In the genomic region with DNA sequence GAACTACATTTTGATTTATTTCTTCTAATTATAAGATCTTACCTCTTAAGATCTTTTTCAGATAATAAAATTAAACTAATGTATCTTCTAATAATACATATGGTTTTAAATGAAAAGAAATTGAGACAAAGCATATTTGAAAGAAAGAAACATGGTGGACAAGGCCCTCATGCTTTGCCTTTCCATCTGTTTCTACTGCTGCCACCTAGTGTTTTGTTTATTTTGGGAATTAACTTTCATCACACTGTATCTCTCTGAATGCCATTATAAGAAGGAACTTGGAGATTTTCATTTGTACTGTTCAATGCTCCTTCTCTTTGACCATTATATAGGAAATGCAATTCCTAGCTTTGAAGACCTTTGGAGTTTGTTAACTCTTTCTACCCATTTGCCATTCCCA, we compare ENCODE assay signal across 38 mouse cellular contexts. TPM values are rescaled to one million over a fixed set of nuclear protein-coding genes. Genes with fewer than 3 reads are reported as not detected.
DNase-seq lines count a peak whose midpoint lies in the region; ATAC-seq and TF ChIP-seq lines count a peak whose summit lies in the region.
"Had no signal": no experiment of that assay in that cellular context is flagged by ENCODE, and none has a peak within 500 bp of the region (broad histone marks: within the 10 kb centered on the region; RNA-seq: fewer than 3 reads in every experiment).

No protein-coding gene starts in this region.

- H3K36me3 ChIP-seq in kidney, adult 2 months (ENCODE audit: control insufficient read depth, insufficient read depth, low read length) = no peaks in the 10 kb centered on the region
- H3K36me3 ChIP-seq in liver, adult 2 months (ENCODE audit: control insufficient read depth, insufficient read depth, low read length) = no peaks in the 10 kb centered on the region
- H3K36me3 ChIP-seq in MEL (ENCODE audit: control insufficient read depth in 1 of 2, insufficient read depth in 2 of 2, low read length in 2 of 2) = peaks cover 0 to 5% of the 10 kb centered on the region in 2 experiments; a peak in 2 of 4 replicates
- H3K36me3 ChIP-seq in forebrain, embryonic 12.5 days (replicated peaks) = no peaks in the 10 kb centered on the region
- H3K36me3 ChIP-seq: embryonic facial prominence, embryonic 10.5 days; embryonic facial prominence, embryonic 13.5 days; G1E had no signal

- H3K27me3 ChIP-seq in kidney, adult 2 months (replicated peaks; ENCODE audit: control insufficient read depth, insufficient read depth, low read length) = no peaks in the 10 kb centered on the region
- H3K27me3 ChIP-seq in liver, adult 2 months (ENCODE audit: control insufficient read depth, insufficient read depth, low read length) = no peaks in the 10 kb centered on the region
- no peaks in the 10 kb centered on the region for H3K27me3 ChIP-seq in MEL (ENCODE audit: control insufficient read depth in 1 of 2, insufficient read depth in 2 of 2, low read length in 2 of 2)
- no peaks in the 10 kb centered on the region for H3K27me3 ChIP-seq in forebrain, embryonic 12.5 days
- H3K27me3 ChIP-seq: embryonic facial prominence, embryonic 13.5 days; forebrain, embryonic 13.5 days had no signal

- DNase-seq in kidney, adult 2 months = peak; percentile 3
- DNase-seq in kidney, postnatal 25 days = no peak
- DNase-seq in liver, adult 2 months (ENCODE audit: extremely low read depth, low read depth, low spot score) = peak; percentile 11
- no peak for DNase-seq in liver
- peak; percentile 48 for DNase-seq in MEL (ENCODE audit: low read depth, low spot score)
- DNase-seq in heart, postnatal 25 days (ENCODE audit: low spot score) = no peak
- DNase-seq: adrenal gland, adult 8-10 months; adrenal gland, postnatal 25 days; cerebellum, adult 11-12 months; cerebellum, adult 8-10 months; cerebellum, postnatal 10 days; cerebellum, postnatal 36 days; embryo, embryonic 11 days; gastrocnemius, postnatal 10 days; gastrocnemius, postnatal 36 days; heart, postnatal 4 days had no signal

- TF ChIP-seq EP300 in MEL (IDR thresholded peaks at IDR 0.05; ENCODE audit: low read depth in 1 of 2, low read length in 2 of 2) = no peak

- ATAC-seq in forebrain, embryonic 12.5 days (ENCODE audit: low FRiP score) = no peak
- ATAC-seq: activated CD4-positive, CD25-positive, alpha-beta regulatory T cell, adult 4 months; CD4-positive, CD25-positive, alpha-beta regulatory T cell, adult 4 months; forebrain, embryonic 13.5 days; forebrain, embryonic 16.5 days; hindbrain, postnatal 0 days; inflammation-experienced regulatory T-cells, adult 6 months had no signal

- H3K9ac ChIP-seq in liver, adult 2 months (ENCODE audit: low read depth, low read length) = no peak overlapping the region
- H3K9ac ChIP-seq in MEL (ENCODE audit: control insufficient read depth, low read depth, low read length, poor library complexity, severe bottlenecking) = no peak overlapping the region
- H3K9ac ChIP-seq in forebrain, embryonic 12.5 days = no peak overlapping the region
- H3K9ac ChIP-seq: embryonic facial prominence, embryonic 13.5 days; forebrain, embryonic 13.5 days; hindbrain, embryonic 14.5 days had no signal

- no peak for TF ChIP-seq CTCF in kidney, adult 2 months (conservative IDR thresholded peaks at IDR 0.05; ENCODE audit: insufficient read depth, insufficient read length, low read depth, low read length)
- TF ChIP-seq CTCF in liver, adult 2 months (IDR thresholded peaks at IDR 0.05; ENCODE audit: low read depth, low read length) = no peak
- TF ChIP-seq CTCF in MEL (IDR thresholded peaks at IDR 0.05 in 2 of 3, conservative IDR thresholded peaks at IDR 0.05 in 1 of 3; ENCODE audit: control insufficient read depth in 1 of 3, insufficient read depth in 1 of 3, low read depth in 2 of 3, low read length in 3 of 3, poor library complexity in 1 of 3, severe bottlenecking in 1 of 3) = peak in 1 of 3 experiments; percentile 69; a peak in 2 of 6 replicates

- intact Hi-C loops in heart, postnatal 25 days (cut with DNase I) = no loop called here

- no peaks in the 10 kb centered on the region for H3K9me3 ChIP-seq in MEL (replicated peaks; ENCODE audit: insufficient read depth, low read length)
- no peaks in the 10 kb centered on the region for H3K9me3 ChIP-seq in forebrain, embryonic 12.5 days
- H3K9me3 ChIP-seq: embryonic facial prominence, embryonic 10.5 days; embryonic facial prominence, embryonic 13.5 days; forebrain, embryonic 13.5 days; G1E had no signal

- H3K79me2 ChIP-seq in liver, adult 2 months (ENCODE audit: control insufficient read depth, insufficient read depth, low read length) = no peaks in the 10 kb centered on the region
- H3K79me2 ChIP-seq in MEL (ENCODE audit: control insufficient read depth, insufficient read depth, low read length, poor library complexity) = no peaks in the 10 kb centered on the region

- no peak overlapping the region for H3K4me3 ChIP-seq in kidney, adult 2 months (ENCODE audit: insufficient read depth, low read depth, low read length)
- H3K4me3 ChIP-seq in liver, adult 2 months (ENCODE audit: insufficient read depth, low read depth, low read length) = no peak overlapping the region
- no peak overlapping the region for H3K4me3 ChIP-seq in MEL (ENCODE audit: control insufficient read depth in 1 of 2, insufficient read depth in 1 of 2, low read depth in 2 of 2, low read length in 2 of 2)
- no peak overlapping the region for H3K4me3 ChIP-seq in forebrain, embryonic 12.5 days (replicated peaks)
- H3K4me3 ChIP-seq: embryonic facial prominence, embryonic 10.5 days; embryonic facial prominence, embryonic 13.5 days; erythroblast, embryonic 14.5 days; forebrain, embryonic 13.5 days had no signal

- H3K27ac ChIP-seq in kidney, adult 2 months (ENCODE audit: insufficient read depth, low read depth, low read length) = no peak overlapping the region
- no peak overlapping the region for H3K27ac ChIP-seq in liver, adult 2 months (replicated peaks; ENCODE audit: insufficient read depth, low read depth, low read length)
- no peak overlapping the region for H3K27ac ChIP-seq in MEL (ENCODE audit: control insufficient read depth, low read depth, low read length)
- H3K27ac ChIP-seq in forebrain, embryonic 12.5 days = no peak overlapping the region
- H3K27ac ChIP-seq: embryonic facial prominence, embryonic 10.5 days; embryonic facial prominence, embryonic 13.5 days; forebrain, embryonic 13.5 days; hindbrain, embryonic 14.5 days; hindbrain, postnatal 0 days had no signal

- peak; percentile 66 for TF ChIP-seq RAD21 in MEL (IDR thresholded peaks at IDR 0.05; ENCODE audit: low read depth, low read length)

- TF ChIP-seq POLR2A in kidney, adult 2 months (IDR thresholded peaks at IDR 0.05; ENCODE audit: low read depth, low read length) = no peak
- no peak for TF ChIP-seq POLR2A in liver, adult 2 months (IDR thresholded peaks at IDR 0.05; ENCODE audit: extremely low read depth, insufficient read depth, low read length)
- no peak for TF ChIP-seq POLR2A in MEL (IDR thresholded peaks at IDR 0.05; ENCODE audit: control insufficient read depth in 1 of 2, insufficient read depth in 1 of 2, low read depth in 1 of 2, low read length in 2 of 2, poor library complexity in 1 of 2)

- no peaks in the 10 kb centered on the region for H3K4me1 ChIP-seq in kidney, adult 2 months (ENCODE audit: control insufficient read depth, insufficient read depth, low read length)
- H3K4me1 ChIP-seq in liver, adult 2 months (ENCODE audit: control insufficient read depth, insufficient read depth, low read length) = no peaks in the 10 kb centered on the region
- H3K4me1 ChIP-seq in MEL (ENCODE audit: control insufficient read depth in 1 of 2, insufficient read depth in 2 of 2, low read length in 2 of 2) = peaks cover 3 to 4% of the 10 kb centered on the region in 2 experiments; a peak in 2 of 4 replicates
- no peaks in the 10 kb centered on the region for H3K4me1 ChIP-seq in forebrain, embryonic 12.5 days
- H3K4me1 ChIP-seq: embryonic facial prominence, embryonic 10.5 days; embryonic facial prominence, embryonic 13.5 days had no signal

- no peak overlapping the region for H3K4me2 ChIP-seq in forebrain, embryonic 12.5 days
- H3K4me2 ChIP-seq: embryonic facial prominence, embryonic 13.5 days; forebrain, embryonic 13.5 days; heart, embryonic 11.5 days; hindbrain, embryonic 14.5 days had no signal

TF ChIP-seq in MEL, 35 proteins besides CTCF, POLR2A, EP300 and RAD21:
- TF ChIP-seq ZC3H11A (IDR thresholded peaks at IDR 0.05; ENCODE audit: low read depth, low read length) = peak; percentile 69
- TF ChIP-seq KAT2A (conservative IDR thresholded peaks at IDR 0.05; ENCODE audit: low read depth, low read length) = no peak
- no peak for TF ChIP-seq TBP (IDR thresholded peaks at IDR 0.05; ENCODE audit: low read depth, low read length)
- TF ChIP-seq NELFE (IDR thresholded peaks at IDR 0.05; ENCODE audit: low read depth, low read length) = no peak
- 0 out of 2 replicates have a peak, but pooled peaks have one; percentile 20 for TF ChIP-seq SIN3A (IDR thresholded peaks at IDR 0.05; ENCODE audit: low read length)
- peak; percentile 79 for TF ChIP-seq SMC3 (IDR thresholded peaks at IDR 0.05; ENCODE audit: low read depth, low read length)
- no peak for TF ChIP-seq ETS1 (IDR thresholded peaks at IDR 0.05; ENCODE audit: low read depth, low read length)
- TF ChIP-seq ZKSCAN1 (IDR thresholded peaks at IDR 0.05; ENCODE audit: low read depth, low read length) = no peak
- 0 out of 2 replicates have a peak, but pooled peaks have one; percentile 57 for TF ChIP-seq MYC (IDR thresholded peaks at IDR 0.05; ENCODE audit: low read depth, low read length)
- TF ChIP-seq POLR2AphosphoS5 (IDR thresholded peaks at IDR 0.05; ENCODE audit: borderline replicate concordance, low read depth, low read length) = no peak
- peak; percentile 47; the same call in 1 of the 2 replicates for TF ChIP-seq MEF2A (IDR thresholded peaks at IDR 0.05; ENCODE audit: extremely low read depth, insufficient replicate concordance, low read depth, low read length, poor library complexity, severe bottlenecking)
- TF ChIP-seq USF2 (IDR thresholded peaks at IDR 0.05; ENCODE audit: borderline replicate concordance in 1 of 2, insufficient read depth in 1 of 2, low read depth in 1 of 2, low read length in 2 of 2) = no peak
TF ChIP-seq in MEL: peak in this region for 5.

RNA-seq across cellular contexts. Expression of a gene that starts 59.5 kb away (rescaled TPM):
- polyA plus RNA-seq in kidney, adult 2 months (2012; rRNA removed) = not detected in 2 replicates
- 1.9 and 3.6 TPM in 2 replicates for total RNA-seq in liver, adult 2 months (2014; rRNA removed)
- 0.35 and 0.54 TPM in 2 replicates for polyA plus RNA-seq in liver, adult 2 months (2012; rRNA removed)
- total RNA-seq in MEL (2012; rRNA removed) = not detected in 2 replicates
- not detected for polyA plus RNA-seq in MEL (2012; ENCODE audit: insufficient read depth in 1 of 2, insufficient read length in 2 of 2, low read depth in 1 of 2, low replicate concordance in 2 of 2, missing spikeins in 1 of 2)
- total RNA-seq in heart, postnatal 25 days (2021) = not detected
- polyA plus RNA-seq in forebrain, embryonic 12.5 days (2016; fragmentation: Nextera tagmentation; extraction: Ambion mirVana) = not detected in 2 replicates
- total RNA-seq: adrenal gland, adult 8-10 months; adrenal gland, postnatal 25 days; G1E; gastrocnemius, adult 18-20 months; gastrocnemius, postnatal 10 days; gastrocnemius, postnatal 36 days; granulocyte monocyte progenitor cell, adult 5-6 weeks; heart, adult 8-10 months; heart, postnatal 4 days; hindbrain, postnatal 0 days had no signal
- polyA plus RNA-seq: activated CD4-positive, CD25-positive, alpha-beta regulatory T cell, adult 4 months; brain, embryonic 14.5 days; C2C12; CD4-positive, CD25-positive, alpha-beta regulatory T cell, adult 4 months; cortical plate, adult 2 months; embryonic facial prominence, embryonic 13.5 days; erythroblast, embryonic 14.5 days; forebrain, embryonic 13.5 days; forebrain, embryonic 16.5 days; G1E; heart, embryonic 11.5 days; heart, embryonic 14.5 days; heart, postnatal 0 days; hindbrain, embryonic 11.5 days; hindbrain, embryonic 14.5 days; hindbrain, postnatal 0 days; inflammation-experienced regulatory T-cells, adult 6 months had no signal

Comparison
In these comparisons a context has a peak if more than half of its experiments do, and no peak if none do; other contexts are left out.
1. DNase-seq: peak in kidney, adult 2 months (single experiment), liver, adult 2 months (single experiment) and MEL (single experiment); none in kidney, postnatal 25 days (0 of 2), liver (single experiment) and heart, postnatal 25 days (single experiment).